Mouse (Mus musculus): ENCODE data around the gene Siah2.

The Siah2 gene

GRCm38 (mm10) chr3:58693331-58693730 lies 1.1 kb upstream of the Siah2 start:
- DNase-seq: no peak

- DNase-seq: peak; percentile 53
Measured at GRCm38 (mm10) chr3:58691374-58691939, 743 bp downstream of the Siah2 start.

GRCm38 (mm10) chr3:58690619-58691373 lies 1.4 kb downstream of the Siah2 start:
- peak; percentile 61 for DNase-seq

- no peak for DNase-seq
Measured at GRCm38 (mm10) chr3:58689721-58690120, 2.5 kb downstream of the Siah2 start.

GRCm38 (mm10) chr3:58689105-58689504 lies 3.1 kb downstream of the Siah2 start:
- DNase-seq: no peak

GRCm38 (mm10) chr3:58688551-58688950 lies 3.6 kb downstream of the Siah2 start:
- DNase-seq: no peak

- DNase-seq: no peak
Measured at GRCm38 (mm10) chr3:58686922-58687284, 5.3 kb downstream of the Siah2 start.

GRCm38 (mm10) chr3:58686206-58686921 lies 5.8 kb downstream of the Siah2 start:
- no peak for DNase-seq

GRCm38 (mm10) chr3:58685396-58685795 lies 6.8 kb downstream of the Siah2 start:
- no peak for DNase-seq

- DNase-seq: no peak
Measured at GRCm38 (mm10) chr3:58683346-58683745, 8.9 kb downstream of the Siah2 start.

GRCm38 (mm10) chr3:58682336-58682735 lies 9.9 kb downstream of the Siah2 start:
- DNase-seq: no peak

GRCm38 (mm10) chr3:58681831-58682230 lies 10.4 kb downstream of the Siah2 start:
- DNase-seq: no peak

GRCm38 (mm10) chr3:58680943-58681637 lies 11.1 kb downstream of the Siah2 start:
- no peak for DNase-seq

- no peak for DNase-seq
Measured at GRCm38 (mm10) chr3:58679996-58680395, 12.2 kb downstream of the Siah2 start.

GRCm38 (mm10) chr3:58678905-58679304 lies 13.3 kb downstream of the Siah2 start:
- DNase-seq: no peak

- DNase-seq: no peak
Measured at GRCm38 (mm10) chr3:58678384-58678783, 13.8 kb downstream of the Siah2 start.

- no peak for DNase-seq
Measured at GRCm38 (mm10) chr3:58677615-58678014, 14.6 kb downstream of the Siah2 start.

- DNase-seq: no peak
Measured at GRCm38 (mm10) chr3:58673295-58673694, 18.9 kb downstream of the Siah2 start.

- DNase-seq: no peak
Measured at GRCm38 (mm10) chr3:58672481-58673183, 19.6 kb downstream of the Siah2 start.

GRCm38 (mm10) chr3:58671616-58672250 lies 20.5 kb downstream of the Siah2 start:
- no peak for DNase-seq

GRCm38 (mm10) chr3:58663970-58664369 lies 28.2 kb downstream of the Siah2 start:
- DNase-seq: no peak

- no peak for DNase-seq
Measured at GRCm38 (mm10) chr3:58660636-58661035, 31.6 kb downstream of the Siah2 start.

All from thymus, postnatal 25 days (tissue).